Mouse (Mus musculus): Measurements from ENCODE around the gene Inka2. TPM values are rescaled to one million over a fixed set of nuclear protein-coding genes. Genes with fewer than 3 reads are reported as not detected.

The Inka2 gene
- 1 to 10 TPM; 2.9 to 4.5 TPM for total RNA-seq (2021)
- long read RNA-seq, experiment 1, full-length matches to known transcripts, result 1 of 1 reads
- long read RNA-seq, experiment 1, partial matches to known transcripts, result 0 of 1 reads
- long read RNA-seq, experiment 1, other reads (novel, unspliced or antisense), result 0 of 1 reads
- long read RNA-seq, experiment 2, partial matches to known transcripts, result 0 of 2 reads
- long read RNA-seq, experiment 2, other reads (novel, unspliced or antisense), result 2 of 2 reads

DNA sequence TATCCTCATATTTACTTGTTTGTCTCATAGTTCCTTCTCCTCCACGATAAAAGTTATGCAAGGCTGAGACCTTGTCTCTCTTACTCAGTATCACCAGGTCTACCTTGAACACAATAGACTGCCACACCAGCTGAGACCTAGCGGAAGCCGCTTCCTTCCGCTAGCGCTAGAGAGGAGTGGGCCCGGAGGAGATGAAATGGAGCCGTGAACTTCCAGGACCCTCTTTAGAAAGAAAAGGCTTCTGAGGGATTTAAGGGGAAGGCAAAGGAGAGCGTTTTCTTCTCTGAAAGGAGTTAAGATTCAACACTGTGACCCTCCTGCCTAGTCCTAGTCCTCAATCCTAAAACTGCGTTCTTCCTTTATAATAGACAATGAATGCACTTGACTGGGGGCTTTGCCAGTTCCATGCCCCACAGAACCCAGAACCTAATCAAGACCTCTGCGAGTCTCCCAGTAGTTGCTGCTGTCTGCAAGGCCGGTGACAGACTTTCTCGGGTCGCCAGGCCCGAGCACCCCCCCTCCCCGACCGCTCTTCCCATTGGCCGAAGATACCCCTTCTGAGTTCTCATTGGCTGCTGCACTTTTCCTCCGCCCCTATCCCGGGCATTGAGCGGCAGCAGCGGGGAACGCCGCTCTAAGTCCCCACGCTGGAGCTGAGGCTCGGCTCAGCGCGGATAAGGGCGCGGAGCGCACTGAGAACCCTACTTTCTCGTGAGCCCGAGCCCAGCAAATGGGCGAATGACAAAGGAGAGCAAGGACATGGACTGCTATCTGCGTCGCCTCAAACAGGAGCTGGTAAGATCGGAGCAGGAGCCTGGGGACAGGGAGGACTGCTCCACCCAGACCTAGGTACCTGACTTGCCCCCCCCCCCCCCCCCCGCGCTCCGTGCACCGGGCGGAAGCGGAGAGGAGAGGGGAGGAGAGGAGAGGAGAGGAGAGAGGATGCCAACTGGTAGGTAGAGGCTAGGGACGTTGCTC is at the start of gene Inka2:
Inka2 (plus strand) TSS at position 569 of the 978 bp plus-strand sequence.
- TF ChIP-seq CTCF (IDR thresholded peaks at IDR 0.05), result no peak
- Histone ChIP-seq H3K27ac (peak within 1 kb of the TSS; percentile 92), H3K4me3 (peak within 1 kb of the TSS; percentile 81)
- intact Hi-C loops (cut with DNase I), result loop anchor here (1.0 kb wide), 1 partner anchor 10 kb away; no protein-coding TSS in a partner anchor
- DNase-seq, result peak; percentile 91

DNA sequence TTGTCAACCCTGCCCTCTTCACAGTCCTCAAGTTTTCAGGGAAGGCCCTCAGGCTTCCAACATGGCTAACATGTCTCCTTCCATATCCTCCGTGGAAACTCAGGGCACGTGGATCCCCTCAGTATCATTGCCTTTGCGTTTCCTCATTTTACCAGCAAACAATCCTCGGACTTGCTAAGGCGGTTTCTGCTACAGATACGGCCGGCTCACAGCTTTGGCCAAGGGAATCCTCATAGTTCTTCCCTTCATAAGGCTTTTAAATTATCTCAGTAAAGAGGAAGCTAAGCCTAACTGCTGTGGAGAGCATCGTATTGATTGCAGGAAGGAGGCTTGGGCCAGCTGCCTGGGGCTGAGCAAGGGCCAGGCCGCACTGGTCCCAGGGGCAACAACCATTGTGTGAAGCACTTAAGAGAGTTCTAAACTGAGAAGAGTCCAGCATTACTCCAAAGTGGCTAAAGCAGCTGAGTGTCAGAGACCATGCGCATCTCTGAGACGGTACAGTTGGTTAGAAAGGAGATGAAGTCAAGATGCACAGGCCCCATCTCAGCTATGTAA is 49.3 kb upstream of the Inka2 start:
- Histone ChIP-seq H3K4me3 (no peak overlapping the region), H3K27ac (no peak overlapping the region)
- intact Hi-C loops (cut with DNase I), result no loop called here
- DNase-seq, result peak; percentile 41
- TF ChIP-seq CTCF (IDR thresholded peaks at IDR 0.05), result no peak

DNA sequence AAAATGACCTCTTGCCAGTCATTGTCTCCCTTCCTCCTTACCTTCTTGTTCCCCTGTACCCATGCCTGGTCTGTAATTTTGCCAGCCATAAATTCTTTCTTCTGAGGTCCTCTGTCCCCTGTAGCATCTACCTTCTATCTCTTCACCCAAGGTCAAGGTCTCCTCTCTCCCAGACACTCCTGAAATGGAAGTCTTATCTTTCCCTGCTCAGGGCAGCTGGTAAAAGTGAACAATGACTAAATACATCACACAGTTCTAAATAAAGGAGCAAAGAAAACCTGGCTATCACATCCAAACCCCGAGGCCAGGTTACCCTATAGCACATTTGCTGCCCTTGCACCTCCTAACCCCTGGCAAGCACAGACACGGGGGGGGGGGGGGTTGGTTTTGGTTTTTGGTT is 43.9 kb upstream of the Inka2 start:
- H3K27ac ChIP-seq, result no peak overlapping the region
- intact Hi-C loops (cut with DNase I), result no loop called here
- TF ChIP-seq CTCF (IDR thresholded peaks at IDR 0.05), result no peak
- DNase-seq, result no peak
- no peak overlapping the region for H3K4me3 ChIP-seq

DNA sequence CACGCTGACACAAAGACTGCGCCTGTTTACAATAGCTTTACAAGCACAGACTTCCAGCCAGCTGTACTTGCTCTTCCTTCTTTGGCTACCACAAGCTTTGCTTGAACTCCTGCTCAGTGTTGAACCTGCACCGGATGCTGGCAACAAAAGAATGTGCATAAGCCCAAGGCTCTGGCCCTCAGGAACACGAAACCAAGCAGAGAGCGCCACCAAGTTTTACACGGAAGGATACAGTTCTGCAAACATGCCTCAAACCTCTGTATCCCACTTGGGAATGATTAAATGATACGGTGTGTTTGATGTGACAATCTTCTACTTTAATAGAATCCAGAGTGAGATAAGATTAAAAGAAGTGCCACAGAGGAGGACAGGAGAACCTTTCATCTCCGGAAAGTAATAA is 41.4 kb upstream of the Inka2 start:
- no peak for DNase-seq
- Histone ChIP-seq H3K27ac (no peak overlapping the region), H3K4me3 (no peak overlapping the region)
- intact Hi-C loops (cut with DNase I), result no loop called here
- TF ChIP-seq CTCF (IDR thresholded peaks at IDR 0.05), result no peak

DNA sequence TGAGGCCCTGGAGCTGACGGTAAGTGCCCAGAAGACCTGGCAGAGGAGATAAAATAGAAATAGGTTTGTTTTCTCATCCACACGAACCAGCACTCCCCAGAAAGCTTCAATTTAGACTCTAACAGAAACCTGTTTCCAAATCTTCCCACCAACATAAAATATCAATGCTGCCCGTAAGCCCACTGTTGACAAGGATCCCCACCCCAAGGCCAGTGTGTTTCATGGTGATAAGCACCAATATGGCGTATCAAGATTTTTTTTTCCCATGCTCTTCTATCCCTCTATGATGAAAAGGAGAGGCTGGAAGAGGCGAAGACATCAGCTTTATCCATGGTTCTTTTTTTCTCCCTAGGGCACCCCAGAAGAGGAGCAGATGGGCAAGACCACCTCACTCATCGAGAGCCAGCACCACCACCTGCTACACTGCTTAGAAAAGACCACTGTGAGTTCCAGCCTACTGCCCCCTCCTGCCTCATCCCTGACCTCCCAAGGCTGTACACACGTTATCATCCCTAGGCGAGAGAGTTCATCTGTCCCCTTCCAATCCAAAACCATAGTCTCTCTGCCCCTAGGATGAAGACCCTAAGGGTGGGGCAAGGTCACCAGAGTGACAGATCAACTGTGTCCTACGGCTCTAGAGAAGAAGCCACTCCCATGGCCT is 39.2 kb upstream of the Inka2 start:
- intact Hi-C loops (cut with DNase I), result no loop called here
- Histone ChIP-seq H3K4me3 (no peak overlapping the region), H3K27ac (no peak overlapping the region)
- TF ChIP-seq CTCF (IDR thresholded peaks at IDR 0.05), result no peak
- DNase-seq, result no peak

DNA sequence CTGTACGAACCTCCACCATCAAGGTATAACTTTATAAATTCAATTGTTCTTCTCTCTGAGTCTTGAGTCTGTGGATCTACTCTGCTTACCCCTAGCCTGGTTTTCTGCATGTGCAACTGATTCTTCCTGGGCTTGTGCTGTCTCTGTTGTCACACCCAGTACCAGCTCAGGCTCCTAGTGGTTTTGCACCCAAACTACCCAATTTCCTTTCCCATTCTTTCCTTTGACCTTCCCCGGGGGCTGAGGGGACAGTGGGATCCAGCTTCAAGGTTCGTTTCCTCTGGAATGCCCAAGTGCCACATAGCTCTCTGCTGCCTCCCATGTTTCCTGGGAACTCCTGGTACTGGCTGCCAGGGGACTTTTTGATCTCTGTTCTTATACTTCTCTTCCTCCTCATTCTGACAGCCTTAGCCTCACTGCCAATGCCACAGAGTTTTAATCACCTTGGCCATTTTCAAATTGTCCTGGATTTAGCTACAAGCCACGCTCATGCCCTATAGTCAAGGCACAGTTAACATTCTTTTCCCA is 37.3 kb upstream of the Inka2 start:
- TF ChIP-seq CTCF (IDR thresholded peaks at IDR 0.05), result no peak
- no peak for DNase-seq
- H3K4me3 ChIP-seq, result no peak overlapping the region
- intact Hi-C loops (cut with DNase I), result no loop called here
- no peak overlapping the region for H3K27ac ChIP-seq

DNA sequence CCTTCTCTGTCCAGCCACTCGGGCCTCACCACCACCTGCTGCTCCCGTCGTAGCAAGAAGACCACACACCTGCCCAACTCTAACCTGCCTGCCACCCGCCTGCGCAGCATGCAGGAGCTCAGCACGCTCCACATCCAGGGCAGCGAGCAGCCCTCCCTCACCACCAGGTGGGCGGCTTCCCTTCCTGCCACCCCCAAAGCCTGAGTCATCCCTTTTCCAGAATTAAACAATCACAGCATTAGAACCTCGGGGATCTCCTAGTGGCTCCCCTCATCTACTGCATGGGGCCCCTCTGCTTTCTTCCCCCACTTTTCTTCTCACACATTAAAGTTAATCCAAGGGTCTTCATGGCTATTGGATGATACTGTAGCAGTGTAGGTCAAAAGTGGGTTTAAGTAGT is 36.2 kb upstream of the Inka2 start:
- Histone ChIP-seq H3K27ac (no peak overlapping the region), H3K4me3 (no peak overlapping the region)
- intact Hi-C loops (cut with DNase I), result no loop called here
- TF ChIP-seq CTCF (IDR thresholded peaks at IDR 0.05), result no peak
- no peak for DNase-seq

DNA sequence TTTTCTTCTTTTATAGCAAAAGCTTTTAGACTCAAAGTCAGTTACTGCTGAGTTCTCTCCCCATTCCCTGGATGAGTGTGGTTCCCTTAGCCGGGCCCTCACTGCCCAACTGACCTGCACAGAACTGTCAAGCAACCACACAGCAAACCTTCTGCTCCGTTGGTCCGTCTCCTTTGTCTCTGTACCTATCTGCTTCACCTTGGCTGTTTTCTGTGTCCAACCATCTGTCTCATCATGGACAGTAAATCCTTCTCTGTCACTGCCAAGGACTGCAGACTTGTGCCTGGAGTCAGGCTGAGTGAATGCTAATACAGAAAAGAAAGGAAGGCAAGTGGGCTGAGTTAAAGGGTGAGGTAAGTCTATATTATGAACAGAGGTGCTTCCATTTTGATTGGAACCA is 34.6 kb upstream of the Inka2 start:
- TF ChIP-seq CTCF (IDR thresholded peaks at IDR 0.05), result no peak
- intact Hi-C loops (cut with DNase I), result no loop called here
- H3K27ac ChIP-seq, result no peak overlapping the region
- no peak for DNase-seq
- no peak overlapping the region for H3K4me3 ChIP-seq

DNA sequence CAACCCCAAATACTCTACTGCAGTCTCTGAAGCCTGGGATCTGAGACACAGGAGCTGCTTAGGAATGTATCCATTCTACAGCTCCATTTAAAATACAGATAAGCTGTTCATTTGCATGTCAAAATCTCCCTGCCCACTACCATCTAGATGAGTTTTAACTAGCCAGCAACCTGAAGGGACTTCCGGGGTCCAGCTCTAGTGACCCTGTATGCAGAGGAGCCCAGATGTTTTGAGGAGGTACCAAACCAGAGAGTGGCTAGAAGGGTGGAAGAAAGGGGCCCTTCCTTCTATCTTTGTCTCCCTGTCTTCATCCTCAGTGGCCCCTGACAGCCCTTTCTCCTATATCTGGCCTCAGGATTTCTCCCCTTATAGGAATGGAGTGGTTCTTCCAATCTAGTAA is 33.6 kb upstream of the Inka2 start:
- H3K27ac ChIP-seq, result no peak overlapping the region
- intact Hi-C loops (cut with DNase I), result no loop called here
- DNase-seq, result no peak
- TF ChIP-seq CTCF (IDR thresholded peaks at IDR 0.05), result no peak
- no peak overlapping the region for H3K4me3 ChIP-seq

DNA sequence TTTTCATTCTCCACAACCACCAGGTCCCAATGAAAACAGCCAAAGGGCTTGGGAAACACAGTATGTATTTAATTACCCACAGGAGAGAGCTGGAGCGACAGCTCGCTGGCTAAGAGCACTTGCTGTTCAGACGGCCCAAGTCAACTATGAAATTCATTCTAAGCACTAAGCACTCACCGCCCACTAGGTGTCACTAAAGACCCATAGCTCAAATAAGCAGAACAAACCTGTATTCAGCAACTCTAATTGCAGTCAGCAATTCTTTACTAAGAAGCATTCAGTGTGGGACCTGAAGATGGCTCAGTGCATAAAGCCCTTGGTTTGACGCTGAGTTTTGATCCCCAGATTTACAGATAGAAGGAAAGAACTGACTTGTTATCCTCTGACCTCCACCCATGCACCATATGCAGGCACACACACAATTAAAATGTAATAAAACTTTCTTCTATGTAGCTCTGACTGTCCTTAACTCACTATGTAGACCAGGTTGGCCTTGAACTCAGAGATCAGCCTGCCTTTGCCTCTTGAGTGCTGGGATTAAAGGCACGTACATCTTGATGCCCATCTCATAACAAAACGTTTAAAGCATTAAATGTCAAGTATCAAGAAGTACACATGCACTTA is 29.7 kb upstream of the Inka2 start:
- intact Hi-C loops (cut with DNase I), result loop anchor here (1.0 kb wide), 1 partner anchor 225 kb away; no protein-coding TSS in a partner anchor
- peak; percentile 33 for DNase-seq
- H3K27ac ChIP-seq, result no peak overlapping the region
- H3K4me3 ChIP-seq, result no peak overlapping the region
- TF ChIP-seq CTCF (IDR thresholded peaks at IDR 0.05), result no peak; the same call in 1 of the 2 replicates

DNA sequence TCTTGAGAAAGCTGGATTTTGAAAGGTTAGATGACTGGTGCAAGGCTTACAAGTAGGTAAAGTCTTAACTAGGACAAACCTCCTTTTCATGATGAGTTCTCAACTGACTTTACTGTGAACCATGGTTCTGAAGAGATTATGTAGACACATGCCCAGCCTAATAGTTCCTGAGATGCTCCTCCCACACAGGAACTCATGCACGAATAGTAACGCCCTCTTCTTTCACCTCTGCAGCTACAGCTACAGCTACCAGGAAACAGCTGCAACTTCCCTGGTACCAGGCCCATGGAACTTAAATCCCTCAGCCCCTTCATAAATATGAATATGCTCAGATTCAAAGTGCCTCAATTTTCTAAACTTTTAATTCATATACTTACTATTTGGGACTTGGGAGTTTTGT is 28.5 kb upstream of the Inka2 start:
- intact Hi-C loops (cut with DNase I), result no loop called here

DNA sequence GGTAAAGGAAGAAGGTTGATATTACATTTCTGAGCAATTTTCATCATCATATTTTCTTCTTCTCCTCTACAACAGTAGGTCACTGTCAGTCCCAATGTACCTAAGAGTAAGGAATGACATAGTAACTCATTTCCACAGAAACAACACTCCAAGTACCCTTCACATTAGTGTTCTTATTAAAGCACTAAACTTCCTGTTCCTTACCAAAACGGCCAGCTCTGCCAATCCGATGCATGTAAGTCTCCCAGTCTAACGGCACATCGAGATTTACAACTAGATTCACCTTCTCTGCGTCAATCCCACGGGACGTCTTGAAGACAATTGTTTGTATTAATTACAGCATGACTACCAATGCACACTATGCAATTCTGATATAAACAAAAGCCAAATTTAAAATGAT is 24.1 kb upstream of the Inka2 start:
- no peak for DNase-seq
- Histone ChIP-seq H3K27ac (no peak overlapping the region), H3K4me3 (no peak overlapping the region)
- intact Hi-C loops (cut with DNase I), result no loop called here
- no peak for TF ChIP-seq CTCF (IDR thresholded peaks at IDR 0.05)

More for the DNA sequence above, 28.5 kb upstream of the Inka2 start:
- no peak overlapping the region for H3K27ac ChIP-seq
- H3K4me3 ChIP-seq, result no peak overlapping the region
- no peak for TF ChIP-seq CTCF (IDR thresholded peaks at IDR 0.05)
- no peak for DNase-seq

Measured in gastrocnemius, adult 2 months (tissue).